Comparison of ENCODE assay signal across 8 mouse cellular contexts in genomic region chr19:32180756-32181674, GRCm38 (mm10).
DNase-seq lines count a peak whose midpoint lies in the region; ATAC-seq and TF ChIP-seq lines count a peak whose summit lies in the region.

No protein-coding gene starts in this region.

- WGBS in midbrain, embryonic 14.5 days: 87% methylated on average over 14 of the region's 14 CpGs
- 79% methylated on average over 14 of the region's 14 CpGs for WGBS in midbrain, embryonic 13.5 days
- 72% methylated on average over 14 of the region's 14 CpGs for WGBS in embryonic facial prominence, embryonic 14.5 days
- 46% methylated on average over 14 of the region's 14 CpGs for WGBS in lung, embryonic 14.5 days

- 0 out of 2 replicates have a peak overlapping the region, but pooled peaks have one; percentile 13 for H3K27ac ChIP-seq in midbrain, embryonic 14.5 days (replicated peaks; ENCODE audit: low read depth, low read length)
- H3K27ac ChIP-seq in midbrain, embryonic 13.5 days: no peak overlapping the region
- 0 out of 2 replicates have a peak overlapping the region, but pooled peaks have one; percentile 44 for H3K27ac ChIP-seq in embryonic facial prominence, embryonic 14.5 days (replicated peaks; ENCODE audit: low read depth, low read length)
- H3K27ac ChIP-seq in lung, embryonic 14.5 days (ENCODE audit: low read depth): peak overlapping the region; percentile 82

- no peaks in the 10 kb centered on the region for H3K9me3 ChIP-seq in midbrain, embryonic 14.5 days (ENCODE audit: control insufficient read depth, low read length)
- no peaks in the 10 kb centered on the region for H3K9me3 ChIP-seq in midbrain, embryonic 13.5 days
- no peaks in the 10 kb centered on the region for H3K9me3 ChIP-seq in embryonic facial prominence, embryonic 14.5 days (ENCODE audit: control insufficient read depth, low read length)
- H3K9me3 ChIP-seq in lung, embryonic 14.5 days (ENCODE audit: low read depth, low read length): no peaks in the 10 kb centered on the region

- no peak for TF ChIP-seq CTCF in lung, embryonic 14.5 days (IDR thresholded peaks at IDR 0.05; ENCODE audit: low read depth)

- H3K4me1 ChIP-seq in midbrain, embryonic 14.5 days (ENCODE audit: control insufficient read depth, insufficient read depth, low read length): no peaks in the 10 kb centered on the region
- no peaks in the 10 kb centered on the region for H3K4me1 ChIP-seq in midbrain, embryonic 13.5 days (replicated peaks)
- H3K4me1 ChIP-seq in embryonic facial prominence, embryonic 14.5 days (ENCODE audit: control insufficient read depth, insufficient read depth, low read length): peaks cover 9% of the 10 kb centered on the region
- peaks cover 35% of the 10 kb centered on the region for H3K4me1 ChIP-seq in lung, embryonic 14.5 days (ENCODE audit: insufficient read depth)

- no peak for ATAC-seq in midbrain, embryonic 14.5 days (ENCODE audit: low FRiP score, low TSS enrichment)
- ATAC-seq in midbrain, embryonic 13.5 days: no peak
- no peak for ATAC-seq in embryonic facial prominence, embryonic 14.5 days (ENCODE audit: low read depth)
- ATAC-seq in lung, embryonic 14.5 days (ENCODE audit: insufficient read depth): 0 out of 2 replicates have a peak, but pooled peaks have one; percentile 53
- ATAC-seq in activated CD4-positive, CD25-positive, alpha-beta regulatory T cell, adult 4 months: no peak

- no peaks in the 10 kb centered on the region for H3K36me3 ChIP-seq in midbrain, embryonic 14.5 days (ENCODE audit: control insufficient read depth, insufficient read depth, low read length)
- no peaks in the 10 kb centered on the region for H3K36me3 ChIP-seq in midbrain, embryonic 13.5 days
- H3K36me3 ChIP-seq in embryonic facial prominence, embryonic 14.5 days (ENCODE audit: control insufficient read depth, insufficient read depth, low read length): no peaks in the 10 kb centered on the region
- no peaks in the 10 kb centered on the region for H3K36me3 ChIP-seq in lung, embryonic 14.5 days (ENCODE audit: insufficient read depth)

- DNase-seq in midbrain, embryonic 14.5 days: no peak
- DNase-seq in embryonic facial prominence, embryonic 14.5 days (ENCODE audit: low spot score): no peak
- peak; percentile 65 for DNase-seq in heart, postnatal 4 days
- peak; percentile 78 for DNase-seq in lung, embryonic 14.5 days
- no peak for DNase-seq in cerebellum, adult 9-11 months
- DNase-seq in embryo, embryonic 9.5 days (ENCODE audit: extremely low spot score): no peak

- no peak overlapping the region for H3K4me3 ChIP-seq in midbrain, embryonic 14.5 days (replicated peaks; ENCODE audit: low read depth, low read length)
- no peak overlapping the region for H3K4me3 ChIP-seq in midbrain, embryonic 13.5 days (replicated peaks)
- H3K4me3 ChIP-seq in embryonic facial prominence, embryonic 14.5 days (ENCODE audit: low read depth, low read length): no peak overlapping the region
- H3K4me3 ChIP-seq in lung, embryonic 14.5 days (ENCODE audit: low read depth, low read length): no peak overlapping the region

- no peaks in the 10 kb centered on the region for H3K27me3 ChIP-seq in midbrain, embryonic 14.5 days (ENCODE audit: control insufficient read depth, insufficient read depth, low read length)
- no peaks in the 10 kb centered on the region for H3K27me3 ChIP-seq in midbrain, embryonic 13.5 days
- H3K27me3 ChIP-seq in embryonic facial prominence, embryonic 14.5 days (replicated peaks; ENCODE audit: control insufficient read depth, insufficient read depth, low read length): no peaks in the 10 kb centered on the region
- H3K27me3 ChIP-seq in lung, embryonic 14.5 days (ENCODE audit: insufficient read depth, low read length): no peaks in the 10 kb centered on the region

- no peak overlapping the region for H3K4me2 ChIP-seq in midbrain, embryonic 14.5 days (ENCODE audit: low read length)
- H3K4me2 ChIP-seq in midbrain, embryonic 13.5 days (replicated peaks): no peak overlapping the region
- H3K4me2 ChIP-seq in embryonic facial prominence, embryonic 14.5 days (ENCODE audit: low read depth, low read length): no peak overlapping the region
- peak overlapping the region; percentile 21; the same call in 1 of the 2 replicates for H3K4me2 ChIP-seq in lung, embryonic 14.5 days

- H3K9ac ChIP-seq in midbrain, embryonic 14.5 days (replicated peaks; ENCODE audit: low read length): no peak overlapping the region
- H3K9ac ChIP-seq in midbrain, embryonic 13.5 days (replicated peaks): no peak overlapping the region
- H3K9ac ChIP-seq in embryonic facial prominence, embryonic 14.5 days (ENCODE audit: low read depth, low read length): no peak overlapping the region
- H3K9ac ChIP-seq in lung, embryonic 14.5 days: no peak overlapping the region

Comparison
In these comparisons a context has a peak if more than half of its experiments do, and no peak if none do; other contexts are left out.
1. DNase-seq: peak in heart, postnatal 4 days (single experiment) and lung, embryonic 14.5 days (single experiment); none in midbrain, embryonic 14.5 days (single experiment), embryonic facial prominence, embryonic 14.5 days (single experiment), cerebellum, adult 9-11 months (single experiment) and embryo, embryonic 9.5 days (single experiment).